Mouse (Mus musculus): ENCODE data around the gene Clmn. TPM values are rescaled to one million over a fixed set of nuclear protein-coding genes. Genes with fewer than 3 reads are reported as not detected.

The Clmn gene
- polyA plus RNA-seq, 1 experiment from 2014 or later, result 2.0 TPM

GRCm38 (mm10) chr12:104868430-104868829 lies 3.6 kb upstream of the Clmn start:
- WGBS, result 81% methylated on average over 3 of the region's 3 CpGs
- TF ChIP-seq CTCF (IDR thresholded peaks at IDR 0.05), result no peak
- TF ChIP-seq EP300 (IDR thresholded peaks at IDR 0.05), result no peak
- ATAC-seq (no peak), DNase-seq (ENCODE audit: low spot score) (no peak)
- no peaks in the 10 kb centered on the region for H3K27me3 ChIP-seq (replicated peaks; ENCODE audit: insufficient read depth, low read length)
- H3K4me2 ChIP-seq (replicated peaks; ENCODE audit: low read depth, low read length), result no peak overlapping the region
- H3K4me3 ChIP-seq (ENCODE audit: low read depth, low read length), result no peak overlapping the region
- no peaks in the 10 kb centered on the region; the same call in 1 of the 2 replicates for H3K4me1 ChIP-seq (ENCODE audit: insufficient read depth, low read depth, low read length)
- 0 out of 2 replicates have a peak overlapping the region, but pooled peaks have one; percentile 15 for H3K27ac ChIP-seq (ENCODE audit: low read length)
- no peak overlapping the region for H3K9ac ChIP-seq (replicated peaks; ENCODE audit: low read depth)
- no peaks in the 10 kb centered on the region for H3K36me3 ChIP-seq (ENCODE audit: insufficient read depth, low read length)
- H3K9me3 ChIP-seq (ENCODE audit: low read length), result no peaks in the 10 kb centered on the region

- no peak overlapping the region for H3K4me2 ChIP-seq (replicated peaks; ENCODE audit: low read depth, low read length)
- no peaks in the 10 kb centered on the region; the same call in 1 of the 2 replicates for H3K4me1 ChIP-seq (ENCODE audit: insufficient read depth, low read depth, low read length)
- H3K4me3 ChIP-seq (ENCODE audit: low read depth, low read length), result no peak overlapping the region
- peak; percentile 84 for ATAC-seq
- TF ChIP-seq EP300 (IDR thresholded peaks at IDR 0.05) (0 out of 2 replicates have a peak, but pooled peaks have one; percentile 32), CTCF (IDR thresholded peaks at IDR 0.05) (no peak)
- H3K9ac ChIP-seq (replicated peaks; ENCODE audit: low read depth), result no peak overlapping the region
- 46% methylated on average over 6 of the region's 6 CpGs for WGBS
- H3K9me3 ChIP-seq (ENCODE audit: low read length), result no peaks in the 10 kb centered on the region
- no peaks in the 10 kb centered on the region for H3K27me3 ChIP-seq (replicated peaks; ENCODE audit: insufficient read depth, low read length)
- no peaks in the 10 kb centered on the region for H3K36me3 ChIP-seq (ENCODE audit: insufficient read depth, low read length)
- DNase-seq (ENCODE audit: low spot score), result peak; percentile 85
- H3K27ac ChIP-seq (ENCODE audit: low read length), result no peak overlapping the region
Observed at GRCm38 (mm10) chr12:104867851-104868250, 3.0 kb upstream of the Clmn start.

DNA sequence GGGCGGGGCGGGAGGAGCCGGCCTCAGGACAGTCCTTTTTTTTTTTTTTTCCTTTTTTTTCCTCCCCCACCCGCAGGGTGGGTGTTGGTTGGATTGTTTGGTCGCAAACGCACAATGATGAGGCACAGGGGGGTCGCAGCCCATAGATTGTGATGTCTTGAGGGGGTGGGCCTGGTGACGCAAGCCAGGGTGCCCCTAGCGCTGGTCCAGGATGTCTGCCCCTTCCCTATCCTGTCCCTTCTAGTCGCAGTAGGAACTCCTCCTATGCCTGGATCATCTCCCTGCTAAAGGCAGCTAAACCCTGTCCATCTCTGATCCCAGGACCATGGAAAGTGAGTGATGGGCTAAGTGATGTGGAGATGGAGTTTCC lies 275 bp upstream of the Clmn start:
- H3K36me3 ChIP-seq (ENCODE audit: insufficient read depth, low read length), result no peaks in the 10 kb centered on the region
- ATAC-seq, result no peak
- 0% methylated on average over 3 of the region's 10 CpGs for WGBS

DNA sequence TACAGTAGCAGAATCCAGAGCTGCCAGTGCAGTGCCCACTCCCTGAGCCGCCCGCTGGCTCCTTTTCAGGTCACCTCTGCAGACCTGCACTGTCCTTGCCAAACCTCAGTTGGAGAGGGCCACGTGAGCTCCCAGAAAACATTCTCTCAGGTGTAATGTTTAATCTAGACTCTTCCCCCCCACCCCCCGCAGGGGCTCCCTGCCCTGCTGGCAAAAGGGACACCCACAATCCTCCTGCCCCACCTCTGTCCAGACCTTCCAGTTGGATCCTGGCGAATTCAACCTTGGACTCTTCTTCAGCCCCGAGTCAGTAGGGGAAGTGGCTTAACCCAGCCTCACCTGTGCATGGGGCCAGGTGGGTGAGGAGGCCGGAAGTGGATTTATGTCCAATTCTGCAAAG lies 1.2 kb downstream of the Clmn start:
- H3K27ac ChIP-seq (ENCODE audit: low read length), result no peak overlapping the region
- DNase-seq (ENCODE audit: low spot score) (peak; percentile 56), ATAC-seq (peak; percentile 45)
- TF ChIP-seq CTCF (IDR thresholded peaks at IDR 0.05), result no peak
- TF ChIP-seq EP300 (IDR thresholded peaks at IDR 0.05), result no peak
- H3K4me3 ChIP-seq (ENCODE audit: low read depth, low read length), result peak overlapping the region; percentile 19; the same call in 1 of the 2 replicates
- H3K36me3 ChIP-seq (ENCODE audit: insufficient read depth, low read length), result no peaks in the 10 kb centered on the region
- H3K4me2 ChIP-seq (replicated peaks; ENCODE audit: low read depth, low read length), result peak overlapping the region; percentile 98
- no peak overlapping the region for H3K9ac ChIP-seq (replicated peaks; ENCODE audit: low read depth)
- no peaks in the 10 kb centered on the region; the same call in 1 of the 2 replicates for H3K4me1 ChIP-seq (ENCODE audit: insufficient read depth, low read depth, low read length)
- 43% methylated on average over 7 of the region's 7 CpGs for WGBS
- no peaks in the 10 kb centered on the region for H3K9me3 ChIP-seq (ENCODE audit: low read length)
- no peaks in the 10 kb centered on the region for H3K27me3 ChIP-seq (replicated peaks; ENCODE audit: insufficient read depth, low read length)

More for the DNA sequence above, 275 bp upstream of the Clmn start:
- H3K9ac ChIP-seq (replicated peaks; ENCODE audit: low read depth), result no peak overlapping the region
- H3K9me3 ChIP-seq (ENCODE audit: low read length), result no peaks in the 10 kb centered on the region
- TF ChIP-seq CTCF (IDR thresholded peaks at IDR 0.05) (peak; percentile 2; the same call in 1 of the 2 replicates), EP300 (IDR thresholded peaks at IDR 0.05) (no peak)
- no peaks in the 10 kb centered on the region for H3K27me3 ChIP-seq (replicated peaks; ENCODE audit: insufficient read depth, low read length)
- DNase-seq (ENCODE audit: low spot score), result no peak
- H3K4me2 ChIP-seq (replicated peaks; ENCODE audit: low read depth, low read length), result peak overlapping the region; percentile 98
- peak overlapping the region; percentile 61 for H3K4me3 ChIP-seq (ENCODE audit: low read depth, low read length)
- no peaks in the 10 kb centered on the region; the same call in 1 of the 2 replicates for H3K4me1 ChIP-seq (ENCODE audit: insufficient read depth, low read depth, low read length)
- 0 out of 2 replicates have a peak overlapping the region, but pooled peaks have one; percentile 43 for H3K27ac ChIP-seq (ENCODE audit: low read length)

DNA sequence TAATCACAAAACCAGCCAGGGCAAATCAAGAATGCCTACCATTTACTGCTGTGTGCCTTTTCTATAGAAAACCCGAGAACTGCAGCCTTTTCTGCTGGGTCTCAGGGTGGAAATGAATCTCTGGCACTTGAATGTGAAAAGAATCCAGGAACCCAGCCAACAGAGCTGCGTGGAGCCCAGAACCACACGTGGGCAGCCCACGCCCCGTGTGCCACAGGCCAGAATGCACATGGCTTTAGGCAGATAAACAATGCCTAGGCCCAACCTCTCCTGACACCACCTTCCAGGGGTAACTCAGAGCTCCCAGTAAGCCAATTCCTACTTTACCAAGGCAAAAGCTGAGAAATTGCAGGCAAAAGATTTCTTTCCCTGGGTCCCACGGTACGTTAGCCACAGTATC lies 5.7 kb downstream of the Clmn start:
- ATAC-seq (0 out of 2 replicates have a peak, but pooled peaks have one; percentile 22), DNase-seq (ENCODE audit: low spot score) (no peak)
- TF ChIP-seq EP300 (IDR thresholded peaks at IDR 0.05), result no peak
- TF ChIP-seq CTCF (IDR thresholded peaks at IDR 0.05), result no peak
- Histone ChIP-seq H3K27ac (ENCODE audit: low read length) (no peak overlapping the region), H3K36me3 (ENCODE audit: insufficient read depth, low read length) (no peaks in the 10 kb centered on the region), H3K4me1 (ENCODE audit: insufficient read depth, low read depth, low read length) (no peaks in the 10 kb centered on the region; the same call in 1 of the 2 replicates), H3K27me3 (replicated peaks; ENCODE audit: insufficient read depth, low read length) (no peaks in the 10 kb centered on the region), H3K9me3 (ENCODE audit: low read length) (no peaks in the 10 kb centered on the region), H3K4me2 (replicated peaks; ENCODE audit: low read depth, low read length) (no peak overlapping the region), H3K9ac (replicated peaks; ENCODE audit: low read depth) (no peak overlapping the region), H3K4me3 (ENCODE audit: low read depth, low read length) (no peak overlapping the region)
- whole genome bisulfite sequencing, result 49% methylated on average over 7 of the region's 7 CpGs

DNA sequence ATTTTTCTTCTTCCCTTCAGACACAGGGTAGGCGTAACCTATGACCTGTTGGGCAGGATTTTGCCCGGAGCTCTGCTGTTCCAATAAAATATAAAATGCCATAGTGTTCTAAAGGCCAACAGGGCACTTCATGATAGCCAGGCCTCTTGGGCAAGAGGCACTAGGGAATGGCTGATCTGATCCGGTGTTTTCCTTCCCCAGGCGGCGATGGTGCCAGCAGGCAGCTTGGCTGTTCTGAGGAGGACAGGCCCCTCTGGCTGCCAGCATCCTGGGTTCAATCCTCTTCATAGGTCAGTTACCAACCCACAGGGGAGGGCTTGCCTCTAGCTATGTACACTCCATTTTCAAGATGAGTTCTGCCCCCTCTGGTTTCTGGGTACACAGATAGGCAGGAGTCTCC lies 6.1 kb downstream of the Clmn start:
- WGBS, result 61% methylated on average over 5 of the region's 5 CpGs
- no peaks in the 10 kb centered on the region for H3K27me3 ChIP-seq (replicated peaks; ENCODE audit: insufficient read depth, low read length)

More for the DNA sequence above, 6.1 kb downstream of the Clmn start:
- Histone ChIP-seq H3K4me1 (ENCODE audit: insufficient read depth, low read depth, low read length) (no peaks in the 10 kb centered on the region; the same call in 1 of the 2 replicates), H3K4me3 (ENCODE audit: low read depth, low read length) (no peak overlapping the region), H3K27ac (ENCODE audit: low read length) (no peak overlapping the region), H3K9me3 (ENCODE audit: low read length) (no peaks in the 10 kb centered on the region), H3K36me3 (ENCODE audit: insufficient read depth, low read length) (no peaks in the 10 kb centered on the region), H3K4me2 (replicated peaks; ENCODE audit: low read depth, low read length) (no peak overlapping the region), H3K9ac (replicated peaks; ENCODE audit: low read depth) (no peak overlapping the region)
- ATAC-seq (no peak), DNase-seq (ENCODE audit: low spot score) (no peak)
- TF ChIP-seq EP300 (IDR thresholded peaks at IDR 0.05) (no peak), CTCF (IDR thresholded peaks at IDR 0.05) (no peak)
